Mouse (Mus musculus) megakaryocyte, embryonic 14.5 days (primary cell): ENCODE measurements around the gene Nfib. TPM values are rescaled to one million over a fixed set of nuclear protein-coding genes. Genes with fewer than 3 reads are reported as not detected.
A peak's percentile ranks its signal among the peaks of the same experiment; 100 is the strongest.

Experiments
- H3K27me3 ChIP-seq: replicated peaks from 2 replicates; pipeline ENCODE3; 2012; ENCODE audit warnings: inconsistent platforms
- H3K36me3 ChIP-seq: replicated peaks from 2 replicates; pipeline ENCODE3; 2012; ENCODE audit warnings: low read length, inconsistent platforms, mixed read lengths
- H3K4me1 ChIP-seq: 2 replicates; pipeline ENCODE4 v1.6.1; 2012; ENCODE audit warnings: inconsistent platforms
- H3K4me3 ChIP-seq: replicated peaks from 2 replicates; pipeline ENCODE3; 2012; ENCODE audit warnings: moderate library complexity, mild to moderate bottlenecking, inconsistent platforms
- H3K9me3 ChIP-seq: 2 replicates; pipeline ENCODE4 v1.6.1; 2012; ENCODE audit warnings: inconsistent platforms
- FLI1 ChIP-seq: IDR thresholded peaks from 2 replicates; pipeline ENCODE4 v1.6.1; 2012; ENCODE audit warnings: low read length, inconsistent platforms, mixed read lengths
- GATA1 ChIP-seq: IDR thresholded peaks from 3 replicates; pipeline ENCODE4 v1.6.1; 2012; ENCODE audit warnings: mixed read lengths, low read length, inconsistent platforms, borderline replicate concordance
- polyA plus RNA-seq: library from polyadenylated mRNA; stranded (reverse); fragments of >175 nt; gene quantifications from 2 replicates; pipeline ENCODE4 v1.2.3, GENCODE M21; 2012; ENCODE audit warnings: low replicate concordance; ENCODE audit not compliant: insufficient read depth

Nfib gene
- polyA plus RNA-seq, 1 experiment = 0.01 TPM

DNA sequence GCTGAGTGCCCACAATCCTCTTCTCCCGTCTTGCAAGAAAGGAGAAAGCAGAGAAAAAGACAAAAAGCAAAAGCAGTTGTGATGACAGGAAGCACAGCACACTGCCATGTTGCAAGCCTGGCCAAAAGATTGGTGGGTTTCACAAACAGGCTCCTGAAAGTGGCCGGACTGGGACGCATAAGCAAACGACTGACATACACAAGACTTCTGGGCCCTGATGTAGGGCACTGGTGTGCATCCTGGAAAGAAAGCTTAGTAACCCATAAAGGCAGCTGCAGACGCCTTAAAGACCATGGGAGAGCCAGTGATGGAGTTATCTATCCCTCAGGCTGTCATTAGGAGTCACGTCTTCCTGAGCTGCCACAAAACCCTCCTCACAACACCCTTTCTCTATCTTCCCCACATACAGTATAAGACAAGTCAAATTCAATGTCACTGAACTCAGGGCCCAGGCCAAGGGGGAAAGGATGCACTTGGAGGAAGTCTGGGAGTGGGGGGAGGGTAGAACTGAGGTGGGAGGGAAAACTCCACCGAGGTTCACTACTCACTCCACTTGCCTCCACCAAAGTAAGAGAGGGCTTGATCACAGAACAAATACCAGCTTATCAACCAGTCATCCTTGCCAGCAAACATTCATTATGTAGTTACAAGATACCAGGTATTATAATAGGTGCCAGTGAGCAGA is 6.2 kb upstream of the Nfib start:
- Histone ChIP-seq H3K4me1 (peaks cover 8% of the 10 kb centered on the region), H3K9me3 (no peaks in the 10 kb centered on the region), H3K4me3 (no peak overlapping the region), H3K27me3 (no peaks in the 10 kb centered on the region), H3K36me3 (no peaks in the 10 kb centered on the region)
- no peak for TF ChIP-seq FLI1
- no peak for TF ChIP-seq GATA1

DNA sequence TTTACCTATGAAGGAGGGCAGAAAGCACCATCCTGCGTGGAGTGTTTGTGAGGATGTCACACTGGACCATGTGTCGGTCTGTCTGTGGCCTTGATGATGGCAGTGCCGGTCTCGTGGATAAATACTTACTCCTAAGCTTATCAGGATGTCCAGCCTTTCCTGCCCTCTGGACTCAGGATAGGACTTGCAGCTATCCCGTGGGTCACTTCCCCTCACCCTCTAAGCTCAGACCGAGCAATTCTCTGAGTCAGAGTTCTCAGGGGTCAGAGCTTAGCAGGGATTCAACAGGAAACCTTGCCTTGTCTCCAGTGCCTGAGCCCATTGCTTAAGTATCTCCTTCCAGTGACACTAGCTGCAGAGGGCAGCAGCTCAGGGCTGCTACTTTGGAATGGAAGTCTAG is 4.1 kb upstream of the Nfib start:
- TF ChIP-seq FLI1 (no peak), GATA1 (no peak)
- no peaks in the 10 kb centered on the region for H3K9me3 ChIP-seq
- peak overlapping the region; percentile 7 for H3K4me3 ChIP-seq
- no peaks in the 10 kb centered on the region for H3K36me3 ChIP-seq
- peaks cover 12% of the 10 kb centered on the region for H3K4me1 ChIP-seq
- H3K27me3 ChIP-seq = peaks cover 2% of the 10 kb centered on the region

DNA sequence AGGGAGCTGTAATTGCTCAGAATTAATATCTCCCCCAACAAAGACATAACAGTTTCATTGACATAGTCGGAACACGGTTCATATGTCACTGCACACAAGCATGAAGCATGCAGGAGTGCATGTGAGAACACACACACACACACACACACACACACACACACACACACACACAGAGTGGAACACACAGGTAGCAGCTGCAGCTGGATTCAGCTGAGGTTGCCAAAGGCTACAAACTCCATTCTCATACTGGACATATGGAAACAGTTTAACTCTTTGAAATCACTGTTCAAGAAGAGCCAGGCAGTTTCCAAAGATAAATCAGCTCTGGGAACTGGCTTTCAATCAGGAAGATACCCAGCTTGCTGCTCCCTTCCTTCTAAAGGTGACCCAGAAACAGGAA is 462 bp upstream of the Nfib start:
- Histone ChIP-seq H3K27me3 (peaks cover 2% of the 10 kb centered on the region), H3K36me3 (no peaks in the 10 kb centered on the region), H3K9me3 (no peaks in the 10 kb centered on the region), H3K4me1 (peaks cover 15% of the 10 kb centered on the region), H3K4me3 (no peak overlapping the region)
- TF ChIP-seq GATA1 (no peak), FLI1 (no peak)

DNA sequence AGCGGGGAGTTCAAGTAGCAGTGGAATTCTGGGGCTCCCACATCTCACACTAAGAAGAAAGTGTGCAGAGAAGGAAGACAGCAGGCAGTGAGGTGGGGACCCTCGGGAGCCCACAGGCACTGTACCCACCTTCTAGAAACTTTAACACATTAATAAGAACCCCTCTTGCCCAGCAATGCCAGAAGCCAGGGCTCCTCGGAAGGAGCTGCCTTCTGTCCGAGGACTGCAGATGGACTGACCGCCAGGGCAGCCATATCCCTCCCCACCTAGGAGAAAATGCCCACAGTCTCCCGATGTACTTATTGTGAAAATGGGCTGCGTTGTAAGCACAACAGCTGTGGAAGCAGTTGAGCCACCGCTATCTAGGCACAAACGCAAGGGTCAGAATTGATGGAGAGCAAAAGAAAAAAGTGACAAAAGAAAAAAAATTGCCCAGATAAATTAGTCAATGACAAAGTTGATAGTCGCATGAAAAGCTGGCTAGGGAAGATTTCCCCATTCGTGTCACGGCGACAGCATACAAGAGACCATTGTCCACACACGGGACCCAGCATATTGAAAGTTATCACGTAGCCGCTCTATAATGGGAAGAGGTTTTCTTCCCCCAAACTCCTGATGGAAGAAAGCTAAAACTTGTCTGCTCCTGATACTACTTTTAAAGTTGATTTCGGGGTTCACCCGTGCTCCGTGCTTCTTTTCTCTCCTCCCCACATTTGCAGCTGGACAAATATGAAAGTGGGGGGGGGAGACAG is 1.3 kb downstream of the Nfib start:
- H3K4me1 ChIP-seq = peaks cover 7% of the 10 kb centered on the region
- no peaks in the 10 kb centered on the region for H3K36me3 ChIP-seq
- no peaks in the 10 kb centered on the region for H3K9me3 ChIP-seq
- no peak overlapping the region for H3K4me3 ChIP-seq
- H3K27me3 ChIP-seq = peaks cover 2% of the 10 kb centered on the region
- no peak for TF ChIP-seq GATA1
- no peak for TF ChIP-seq FLI1

DNA sequence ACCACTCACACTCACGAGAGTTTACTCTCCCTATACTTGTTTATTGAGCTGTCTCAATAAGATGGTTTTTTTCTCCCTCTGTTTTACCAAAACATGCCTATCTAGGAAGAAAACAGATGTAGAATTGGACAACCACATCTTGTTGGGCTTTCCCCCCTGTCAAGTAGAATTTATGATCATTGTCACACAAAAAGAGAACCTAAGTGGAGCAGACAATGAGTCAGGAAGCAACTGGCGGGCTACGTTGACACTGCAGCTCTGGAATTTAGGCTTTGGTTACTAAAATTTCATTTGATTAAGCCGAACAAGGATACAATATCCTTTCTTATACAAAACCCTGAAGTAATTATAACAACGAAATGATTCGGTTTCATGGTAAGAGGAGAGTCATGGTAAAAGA is 2.7 kb downstream of the Nfib start:
- no peaks in the 10 kb centered on the region for H3K9me3 ChIP-seq
- no peaks in the 10 kb centered on the region for H3K36me3 ChIP-seq
- H3K27me3 ChIP-seq = peaks cover 2% of the 10 kb centered on the region
- no peak overlapping the region for H3K4me3 ChIP-seq
- no peak for TF ChIP-seq FLI1
- no peak for TF ChIP-seq GATA1
- peaks cover 7% of the 10 kb centered on the region for H3K4me1 ChIP-seq

DNA sequence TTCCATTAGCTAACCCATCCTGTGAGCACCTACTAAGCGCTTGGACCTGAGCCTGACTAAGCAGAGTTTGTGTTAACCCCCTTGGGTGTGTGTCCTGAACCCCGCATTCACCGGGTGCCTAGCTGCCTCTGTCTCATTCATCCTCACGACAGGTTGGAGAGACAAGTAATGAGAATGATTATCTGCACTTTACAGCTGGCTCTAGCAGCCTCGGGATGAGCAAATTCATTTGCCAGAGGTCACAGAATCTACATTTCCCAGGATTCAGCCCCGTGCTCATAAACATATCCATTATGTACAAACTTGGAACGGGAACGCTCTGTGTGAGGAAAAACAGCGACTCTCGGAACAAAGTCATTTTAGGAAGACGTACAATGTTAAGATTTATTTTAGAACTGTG is 6.0 kb downstream of the Nfib start:
- Histone ChIP-seq H3K27me3 (no peaks in the 10 kb centered on the region), H3K4me3 (no peak overlapping the region), H3K4me1 (peaks cover 3% of the 10 kb centered on the region; the same call in 1 of the 2 replicates), H3K36me3 (no peaks in the 10 kb centered on the region), H3K9me3 (no peaks in the 10 kb centered on the region)
- TF ChIP-seq GATA1 = no peak
- no peak for TF ChIP-seq FLI1

DNA sequence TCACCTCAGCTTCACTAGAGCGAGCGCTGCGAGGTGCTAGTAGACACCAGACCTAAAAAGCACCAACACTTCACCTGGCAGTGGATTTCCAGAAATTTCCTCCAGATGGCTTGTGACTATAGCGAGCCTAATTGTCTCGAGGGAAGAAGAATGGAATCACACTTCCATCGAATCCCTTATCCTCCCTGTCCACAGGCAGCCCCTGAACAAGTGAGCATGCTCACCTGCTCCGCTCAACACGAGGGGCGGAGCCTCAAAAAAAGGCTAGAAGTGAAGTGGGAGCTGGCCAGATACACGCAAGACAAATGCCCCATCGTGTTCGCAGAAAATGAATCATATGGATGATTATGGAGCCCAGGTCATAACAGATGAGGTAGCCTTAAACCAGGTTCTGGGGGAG is 6.9 kb downstream of the Nfib start:
- H3K4me3 ChIP-seq = no peak overlapping the region
- H3K9me3 ChIP-seq = no peaks in the 10 kb centered on the region
- no peaks in the 10 kb centered on the region for H3K36me3 ChIP-seq
- H3K4me1 ChIP-seq = peaks cover 3% of the 10 kb centered on the region; the same call in 1 of the 2 replicates
- H3K27me3 ChIP-seq = no peaks in the 10 kb centered on the region
- TF ChIP-seq FLI1 = no peak

DNA sequence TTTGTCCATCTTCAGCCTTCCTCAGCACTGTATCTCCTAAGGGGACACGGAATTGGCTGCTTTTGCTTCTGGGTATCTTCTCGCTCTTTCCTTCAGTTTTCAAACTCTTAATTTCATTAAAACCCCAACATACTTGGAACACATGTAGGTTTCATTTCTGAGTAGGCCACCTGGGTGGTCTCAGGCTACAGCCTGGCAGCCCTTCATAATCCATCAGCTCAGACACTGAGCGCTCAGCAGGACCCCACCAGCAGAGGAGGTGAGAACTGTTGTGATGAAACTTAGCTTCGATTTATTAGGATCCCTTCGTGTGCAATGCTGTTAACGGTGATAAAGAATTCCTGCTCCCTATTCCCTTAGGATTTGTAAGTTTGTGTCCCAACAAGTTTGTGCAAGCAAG is 8.4 kb downstream of the Nfib start:
- TF ChIP-seq GATA1 (no peak), FLI1 (no peak)
- Histone ChIP-seq H3K27me3 (no peaks in the 10 kb centered on the region), H3K9me3 (no peaks in the 10 kb centered on the region), H3K4me3 (no peak overlapping the region), H3K36me3 (no peaks in the 10 kb centered on the region), H3K4me1 (no peaks in the 10 kb centered on the region)

DNA sequence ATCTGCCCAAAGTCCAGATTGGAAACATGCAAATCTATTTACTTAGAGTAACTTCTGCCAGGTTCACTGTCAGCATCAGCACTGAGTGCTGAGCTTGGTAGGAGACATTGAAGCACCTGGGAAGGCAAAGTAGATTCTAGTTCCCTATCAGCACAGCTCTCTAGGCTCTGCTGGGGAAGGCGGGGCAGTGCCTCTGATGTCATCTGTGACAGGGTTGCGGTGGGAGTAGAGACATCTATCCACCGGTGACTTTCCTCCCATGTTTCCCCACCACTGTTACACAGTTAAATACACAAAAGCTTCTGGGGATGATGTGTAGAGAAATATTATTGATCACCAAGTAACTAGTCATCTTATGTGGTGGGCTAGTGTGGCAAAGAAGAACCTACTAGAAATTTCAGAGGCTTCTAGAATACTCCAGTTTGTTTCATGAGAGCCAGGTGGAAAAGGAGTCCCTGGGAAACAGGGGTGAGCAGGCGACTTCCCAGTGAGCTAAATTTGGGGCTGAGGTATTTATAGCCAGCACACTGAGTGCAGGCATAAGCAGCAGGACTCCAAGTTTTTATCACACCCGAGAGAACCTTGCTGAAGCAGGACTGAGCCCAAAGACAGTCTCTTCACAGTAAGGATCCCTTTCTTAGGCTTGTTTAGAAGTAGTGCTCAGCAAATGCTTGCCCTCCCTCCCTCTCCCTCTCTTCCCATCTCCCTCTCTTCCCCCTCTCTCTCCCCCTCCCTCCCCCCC is 9.6 kb downstream of the Nfib start:
- H3K9me3 ChIP-seq = no peaks in the 10 kb centered on the region
- H3K4me3 ChIP-seq = no peak overlapping the region
- H3K4me1 ChIP-seq = no peaks in the 10 kb centered on the region; the same call in 1 of the 2 replicates
- H3K36me3 ChIP-seq = no peaks in the 10 kb centered on the region
- no peaks in the 10 kb centered on the region for H3K27me3 ChIP-seq
- no peak for TF ChIP-seq FLI1
- TF ChIP-seq GATA1 = no peak

DNA sequence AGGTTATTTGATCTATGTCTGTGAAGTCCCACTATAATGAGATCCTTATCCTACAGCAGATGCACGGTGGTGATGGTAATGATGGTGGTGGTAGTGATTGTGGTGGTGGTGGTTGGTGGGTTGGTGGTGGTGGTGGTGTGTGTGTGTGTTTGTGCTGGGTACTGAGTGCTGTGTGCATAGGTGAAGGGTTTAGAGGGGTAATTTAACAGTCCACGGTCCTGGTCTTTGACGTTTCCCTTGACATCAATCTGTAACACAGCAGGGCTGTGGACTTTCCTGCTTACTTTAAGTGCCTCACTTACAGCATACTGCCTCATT is 13.6 kb downstream of the Nfib start:
- no peaks in the 10 kb centered on the region for H3K36me3 ChIP-seq
- H3K9me3 ChIP-seq = no peaks in the 10 kb centered on the region
- H3K4me1 ChIP-seq = peaks cover 3% of the 10 kb centered on the region; the same call in 1 of the 2 replicates
- TF ChIP-seq GATA1 (no peak), FLI1 (no peak)
- peak overlapping the region; percentile 59 for H3K4me3 ChIP-seq
- H3K27me3 ChIP-seq = no peaks in the 10 kb centered on the region
